Mouse (Mus musculus) testis, adult 2 months (tissue): ENCODE measurements around the gene Glod4.

Experiments used
- CTCF ChIP-seq: fragments of 200-500 bp; IDR thresholded peaks from 2 replicates; pipeline ENCODE4 v1.5.1; 2012; ENCODE audit warnings: low read depth, mild to moderate bottlenecking, inconsistent platforms, low read length, moderate library complexity; ENCODE audit not compliant: control insufficient read depth, insufficient read depth, insufficient replicate concordance
- POLR2A ChIP-seq: fragments of 200-500 bp; IDR thresholded peaks from 2 replicates; pipeline ENCODE4 v1.6.1; 2012; ENCODE audit warnings: low read depth, mild to moderate bottlenecking, inconsistent platforms, low read length, moderate library complexity; ENCODE audit not compliant: control insufficient read depth

GRCm38 (mm10) chr11:76253918-76254264 is 10.4 kb upstream of the Glod4 start:
- TF ChIP-seq CTCF (no peak), POLR2A (no peak)
